Mouse (Mus musculus): ENCODE measurements at regions not wholly inside any gene's neighbourhood (a gene's known extent, or its start where the extent isn't known, plus 50 kb on each side); places are given as distances from the start of the nearest gene placed in this dataset.

DNA sequence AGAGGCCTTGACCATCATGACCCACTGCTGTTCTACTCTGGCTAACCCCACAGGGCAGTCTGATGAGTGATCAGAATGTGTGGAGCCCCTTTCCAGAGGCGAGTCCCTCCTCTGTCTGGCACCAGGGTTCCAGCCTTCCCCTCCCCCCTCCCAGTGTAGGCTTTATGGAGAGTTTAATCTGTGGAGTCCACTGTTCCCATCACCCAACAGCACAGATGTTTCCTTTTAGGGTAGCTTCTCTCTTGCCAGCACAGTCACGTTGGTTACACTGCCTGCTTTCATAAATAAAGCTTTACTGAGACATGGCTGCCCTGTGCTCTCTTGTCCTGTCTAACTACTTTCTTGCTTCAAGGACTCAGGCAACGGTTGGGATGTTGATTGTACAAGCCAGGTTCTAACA, 76.9 kb upstream of the Sulf2 start:
- no peak for DNase-seq

GRCm38 (mm10) chr2:166230617-166231016, 75.2 kb upstream of the Sulf2 start:
- no peak for DNase-seq

DNA sequence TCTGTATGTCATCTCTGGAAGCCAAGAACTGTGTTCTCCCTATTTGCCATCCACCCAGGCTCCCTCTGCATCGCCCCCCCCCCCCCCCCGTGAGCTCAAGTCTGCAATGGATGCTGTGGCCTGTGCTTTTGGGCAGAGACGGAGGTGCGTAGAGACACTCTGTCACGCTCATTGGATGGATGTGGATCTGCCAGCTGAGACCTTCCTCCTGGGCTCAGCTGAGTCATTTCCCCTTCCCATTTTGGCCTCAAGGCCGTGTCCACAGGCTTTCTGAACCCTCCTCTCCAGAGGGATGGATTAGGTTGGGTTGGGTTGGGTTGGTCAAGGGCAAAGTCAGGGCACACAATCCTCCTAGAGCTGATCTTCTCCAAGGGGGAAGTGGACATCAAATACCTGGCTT, 72.9 kb upstream of the Sulf2 start:
- no peak for DNase-seq

DNA sequence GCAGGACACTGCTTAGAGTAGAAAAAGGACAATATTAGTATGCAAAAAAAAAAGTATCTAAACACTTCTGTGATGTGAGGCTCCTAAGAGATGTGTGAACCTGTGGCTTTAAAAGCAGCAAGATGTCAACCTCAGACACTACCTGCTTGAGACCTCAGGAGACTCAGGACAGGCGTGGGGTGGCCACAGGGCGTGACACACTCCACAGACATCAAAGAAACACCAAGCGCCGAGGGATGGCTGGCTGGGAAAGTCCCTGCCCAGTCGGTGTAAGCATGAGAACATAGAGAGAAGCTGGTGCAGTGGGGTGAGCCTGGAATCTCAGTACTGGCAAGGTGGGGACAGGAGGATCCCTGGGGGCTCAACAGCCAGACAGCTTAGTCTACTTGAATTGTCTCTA, 72.0 kb upstream of the Sulf2 start:
- DNase-seq: no peak

DNA sequence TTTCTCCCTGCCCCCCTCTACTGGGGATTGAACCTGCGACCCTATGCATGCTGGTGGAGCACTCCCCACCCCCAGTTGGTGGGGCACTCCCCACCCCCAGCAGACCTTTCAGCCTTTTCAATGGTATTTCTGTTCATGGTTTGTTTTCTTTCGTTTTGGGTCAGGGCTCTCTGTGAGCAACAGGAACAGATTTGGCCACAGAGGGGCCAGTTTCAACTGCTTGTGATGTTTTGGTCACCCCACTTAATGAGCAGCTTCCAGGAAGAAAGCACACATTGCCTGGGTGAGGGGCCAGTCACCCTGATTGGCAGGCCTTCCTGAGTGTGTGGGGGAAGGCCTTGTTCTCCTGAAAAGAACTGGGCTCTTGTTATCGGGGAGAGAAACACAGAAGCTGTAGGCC, 71.5 kb upstream of the Sulf2 start:
- no peak for DNase-seq

GRCm38 (mm10) chr2:166226331-166226730, 70.9 kb upstream of the Sulf2 start:
- no peak for DNase-seq

GRCm38 (mm10) chr2:166225354-166225753, 69.9 kb upstream of the Sulf2 start:
- no peak for DNase-seq

DNA sequence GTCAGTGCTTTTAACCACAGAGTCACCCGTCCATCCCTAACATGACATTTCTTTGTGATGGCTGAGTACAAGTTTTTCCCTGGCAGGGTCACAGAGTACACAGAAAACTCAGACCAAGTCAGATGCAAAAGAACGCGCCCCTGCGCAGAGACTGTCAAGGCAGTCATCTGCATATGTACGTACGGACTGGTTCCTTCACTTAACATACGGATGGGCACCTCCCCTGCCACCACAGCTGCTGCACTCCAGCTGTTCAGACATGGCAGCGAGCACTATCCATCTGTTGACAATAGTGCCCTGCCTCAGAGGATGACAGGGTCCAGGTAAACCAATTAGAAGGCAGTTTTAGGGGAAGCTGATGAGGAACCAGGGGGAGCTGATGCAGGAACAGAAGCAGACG, 63.3 kb upstream of the Sulf2 start:
- no peak for DNase-seq

GRCm38 (mm10) chr2:166216512-166216865, 61.0 kb upstream of the Sulf2 start:
- DNase-seq: no peak

- no peak for DNase-seq
Measured at GRCm38 (mm10) chr2:166215610-166216511, 60.4 kb upstream of the Sulf2 start.

DNA sequence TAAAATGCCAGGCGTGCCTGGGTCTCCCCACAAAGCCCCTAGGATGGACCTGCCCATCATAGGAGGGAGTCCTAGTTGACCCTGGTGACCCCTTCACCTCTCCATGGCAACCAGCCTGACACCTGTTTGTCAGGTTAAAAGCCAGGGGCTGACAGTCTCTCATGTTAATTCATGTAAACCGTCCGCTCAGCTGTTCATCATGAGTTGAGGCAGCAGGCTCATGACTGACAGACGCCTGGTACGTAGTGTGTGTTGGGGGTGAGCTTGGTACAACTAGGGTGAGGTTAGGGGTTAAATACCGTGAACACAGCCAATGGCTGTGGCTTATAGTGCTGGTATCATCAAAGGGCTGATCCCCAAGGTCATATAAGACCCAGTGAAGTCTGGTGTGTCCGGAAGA, 59.7 kb upstream of the Sulf2 start:
- no peak for DNase-seq

DNA sequence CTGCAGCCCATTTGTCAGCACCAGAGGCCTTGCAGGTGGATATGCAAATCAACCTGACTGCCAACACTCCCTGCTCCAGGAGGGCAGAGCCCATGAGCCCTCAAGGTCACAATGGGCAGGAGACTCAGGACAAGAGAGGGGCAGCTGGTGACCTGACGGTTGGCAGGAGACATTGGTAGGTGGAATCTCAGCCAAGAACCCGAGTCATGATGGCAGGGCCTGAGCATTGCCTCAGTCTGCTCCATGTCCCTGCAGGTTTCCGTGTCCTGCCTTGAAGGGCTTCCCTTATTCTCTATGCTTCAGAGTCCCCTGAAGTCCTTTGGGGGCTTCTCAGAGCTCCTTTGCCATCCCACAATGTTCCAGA, 51.7 kb upstream of the Sulf2 start:
- DNase-seq: no peak

DNA sequence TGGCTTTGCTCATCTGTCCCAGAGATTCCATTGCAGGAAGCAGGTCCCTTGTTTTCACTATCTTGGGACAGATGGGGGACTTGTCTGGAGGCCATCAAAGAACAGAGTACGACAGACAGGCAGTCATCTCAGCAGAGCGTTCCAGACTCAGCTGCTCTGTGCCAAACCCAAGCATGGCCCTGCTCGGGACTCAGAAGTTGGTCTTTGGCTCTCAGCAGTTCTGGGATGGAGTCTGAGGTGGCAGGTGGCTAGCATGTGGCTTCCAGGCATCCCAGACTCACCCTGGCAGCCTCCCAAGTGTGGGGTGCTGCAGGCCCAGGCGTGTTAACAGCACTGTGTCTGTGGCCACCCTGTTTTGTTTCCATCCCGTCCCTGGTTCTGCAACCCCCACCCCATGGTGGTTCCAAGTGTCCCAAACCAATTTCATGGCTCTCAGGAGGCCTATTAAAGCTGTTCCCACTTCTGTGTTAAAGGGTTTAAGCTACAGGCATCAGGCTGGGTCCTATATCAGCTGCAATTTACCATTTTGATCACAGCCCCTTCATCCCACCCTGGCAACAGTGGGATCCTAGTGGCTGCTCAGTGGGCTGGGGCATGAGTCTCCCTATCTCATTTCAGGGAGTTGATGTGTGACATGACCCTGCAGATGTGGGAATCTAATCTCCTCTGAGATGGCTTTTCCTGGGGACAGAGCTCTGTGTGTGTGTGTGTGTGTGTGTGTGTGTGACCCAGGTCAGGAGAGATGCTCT, 51.1 kb upstream of the Sulf2 start:
- DNase-seq: no peak
